Comparison of ENCODE assay signal across 8 mouse cellular contexts in the genomic region with DNA sequence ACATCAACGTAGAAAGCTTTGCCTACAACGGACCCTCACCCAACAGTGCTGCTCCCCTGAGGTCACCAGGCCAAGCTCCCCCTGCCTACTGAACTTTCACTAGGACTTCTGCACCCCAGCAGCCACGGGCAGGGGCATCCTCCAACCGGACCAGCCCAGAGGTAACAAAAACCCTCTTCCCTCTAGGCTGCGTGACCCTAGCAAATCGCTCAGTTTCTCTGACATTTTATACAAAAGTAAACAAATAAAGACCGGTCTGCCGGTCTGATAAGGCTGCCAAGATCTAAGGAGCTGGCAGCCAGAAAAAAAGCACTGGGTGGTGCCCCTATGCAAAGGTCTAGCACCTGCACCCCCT. TPM values are rescaled to one million over a fixed set of nuclear protein-coding genes. Genes with fewer than 3 reads are reported as not detected.
A peak's percentile ranks its signal among the peaks of the same experiment; 100 is the strongest.
DNase-seq lines count a peak whose midpoint lies in the region; ATAC-seq and TF ChIP-seq lines count a peak whose summit lies in the region.
"Had no signal": no experiment of that assay in that cellular context is flagged by ENCODE, and none has a peak within 500 bp of the region (broad histone marks: within the 10 kb centered on the region; RNA-seq: fewer than 3 reads in every experiment).

No protein-coding gene starts in this region.

- H3K4me2 ChIP-seq in lung, embryonic 16.5 days (ENCODE audit: low read depth, low read length) = peak overlapping the region; percentile 59
- peak overlapping the region; percentile 71; the same call in 1 of the 2 replicates for H3K4me2 ChIP-seq in liver, embryonic 14.5 days (ENCODE audit: low read depth)

- no peaks in the 10 kb centered on the region for H3K27me3 ChIP-seq in lung, embryonic 16.5 days (ENCODE audit: control insufficient read depth, insufficient read depth, low read depth, low read length)
- no peaks in the 10 kb centered on the region for H3K27me3 ChIP-seq in hindbrain, embryonic 10.5 days (ENCODE audit: insufficient read depth, poor library complexity, severe bottlenecking)
- H3K27me3 ChIP-seq in liver, embryonic 14.5 days (ENCODE audit: control insufficient read depth, insufficient read depth, low read length) = peaks cover 68% of the 10 kb centered on the region

- no peaks in the 10 kb centered on the region for H3K9me3 ChIP-seq in lung, embryonic 16.5 days (ENCODE audit: control insufficient read depth, low read length)
- no peaks in the 10 kb centered on the region for H3K9me3 ChIP-seq in hindbrain, embryonic 10.5 days
- no peaks in the 10 kb centered on the region for H3K9me3 ChIP-seq in liver, embryonic 14.5 days (ENCODE audit: control insufficient read depth, low read length)

- no peak for DNase-seq in lung, postnatal 36 days
- peak; percentile 15 for DNase-seq in hindbrain, embryonic 10.5 days (ENCODE audit: low spot score)
- no peak for DNase-seq in liver, embryonic 14.5 days (ENCODE audit: low read depth in 3 of 3, low spot score in 3 of 3)
- no peak for DNase-seq in adrenal gland, postnatal 10 days
- DNase-seq in embryo, embryonic 10.5 days (ENCODE audit: low spot score) = no peak
- no peak for DNase-seq in lung, postnatal 14 days
- DNase-seq: right cerebral cortex, adult 18-20 months had no signal

- H3K36me3 ChIP-seq in lung, embryonic 16.5 days (ENCODE audit: control insufficient read depth, insufficient read depth, low read length) = peaks cover 3% of the 10 kb centered on the region; the same call in 1 of the 2 replicates
- peaks cover 46% of the 10 kb centered on the region for H3K36me3 ChIP-seq in hindbrain, embryonic 10.5 days
- H3K36me3 ChIP-seq in liver, embryonic 14.5 days (replicated peaks; ENCODE audit: control insufficient read depth, insufficient read depth, low read depth) = no peaks in the 10 kb centered on the region

- no peak for TF ChIP-seq CTCF in liver, embryonic 14.5 days (IDR thresholded peaks at IDR 0.05; ENCODE audit: low read depth)

- 7% methylated on average over 8 of the region's 8 CpGs for WGBS in lung, embryonic 16.5 days
- WGBS in hindbrain, embryonic 10.5 days = 4% methylated on average over 8 of the region's 8 CpGs
- WGBS in liver, embryonic 14.5 days (ENCODE audit: insufficient replicate concordance) = 42% methylated on average over 8 of the region's 8 CpGs

- no peak for TF ChIP-seq EP300 in liver, embryonic 14.5 days (IDR thresholded peaks at IDR 0.05; ENCODE audit: low read depth)

- H3K9ac ChIP-seq in lung, embryonic 16.5 days (ENCODE audit: low read length) = peak overlapping the region; percentile 100
- no peak overlapping the region for H3K9ac ChIP-seq in liver, embryonic 14.5 days (replicated peaks)

- H3K27ac ChIP-seq in lung, embryonic 16.5 days (ENCODE audit: low read length) = peak overlapping the region; percentile 100
- H3K27ac ChIP-seq in hindbrain, embryonic 10.5 days = peak overlapping the region; percentile 100
- H3K27ac ChIP-seq in liver, embryonic 14.5 days = no peak overlapping the region

- no peak for ATAC-seq in lung, embryonic 16.5 days (ENCODE audit: low read depth)
- ATAC-seq in liver, embryonic 14.5 days (ENCODE audit: insufficient read depth) = no peak

- H3K4me1 ChIP-seq in lung, embryonic 16.5 days (replicated peaks; ENCODE audit: control insufficient read depth, insufficient read depth, low read length) = peaks cover 34% of the 10 kb centered on the region
- peaks cover 56% of the 10 kb centered on the region for H3K4me1 ChIP-seq in hindbrain, embryonic 10.5 days (replicated peaks)
- H3K4me1 ChIP-seq in liver, embryonic 14.5 days (replicated peaks; ENCODE audit: control insufficient read depth in 2 of 2, insufficient read depth in 2 of 2, low read length in 1 of 2) = peaks cover 0 to 15% of the 10 kb centered on the region in 2 experiments; a peak in 3 of 4 replicates

- peak overlapping the region; percentile 93 for H3K4me3 ChIP-seq in lung, embryonic 16.5 days (ENCODE audit: low read length)
- peak overlapping the region; percentile 99 for H3K4me3 ChIP-seq in hindbrain, embryonic 10.5 days
- no peak overlapping the region for H3K4me3 ChIP-seq in liver, embryonic 14.5 days (ENCODE audit: insufficient read depth in 1 of 2, low read depth in 2 of 2, low read length in 2 of 2)

RNA-seq across cellular contexts. Expression of gene Tnrc18, which starts 4.9 kb away (rescaled TPM):
- 17.3 and 18.2 TPM in 2 replicates for polyA plus RNA-seq in lung, embryonic 16.5 days (2015; fragmentation: Nextera tagmentation; extraction: Ambion mirVana)
- polyA plus RNA-seq in hindbrain, embryonic 10.5 days (2016; fragmentation: Nextera tagmentation; extraction: Ambion mirVana) = 25.2 and 39.3 TPM in 2 replicates
- 2.3 and 2.8 TPM in 2 replicates for polyA plus RNA-seq in liver, embryonic 14.5 days (2012; rRNA removed)
- 2.9 and 3.4 TPM in 2 replicates for polyA plus RNA-seq in liver, embryonic 14.5 days (2014; fragmentation: Nextera tagmentation; extraction: Ambion mirVana)
- total RNA-seq in adrenal gland, postnatal 10 days (2021) = 10 to 100 TPM; 77.5 to 98.6 TPM

Comparison
In these comparisons a context has a peak if more than half of its experiments do, and no peak if none do; other contexts are left out.
1. H3K4me3 ChIP-seq: peak in lung, embryonic 16.5 days (single experiment) and hindbrain, embryonic 10.5 days (single experiment); none in liver, embryonic 14.5 days (0 of 2).